Mouse (Mus musculus): ENCODE measurements around the gene Chst11. TPM values are rescaled to one million over a fixed set of nuclear protein-coding genes. Genes with fewer than 3 reads are reported as not detected.
A peak's percentile ranks its signal among the peaks of the same experiment; 100 is the strongest.

The Chst11 gene
- polyA plus RNA-seq, 1 experiment from 2014 or later, result 2.9 TPM

GRCm38 (mm10) chr10:83119909-83120308, 134.6 kb downstream of the Chst11 start:
- peaks cover 31% of the 10 kb centered on the region for H3K4me1 ChIP-seq (replicated peaks)
- H3K27ac ChIP-seq, result no peak overlapping the region
- H3K36me3 ChIP-seq, result no peaks in the 10 kb centered on the region
- H3K9ac ChIP-seq (replicated peaks), result 0 out of 2 replicates have a peak overlapping the region, but pooled peaks have one; percentile 6
- WGBS, result 77% methylated on average over 9 of the region's 9 CpGs
- peaks cover 3% of the 10 kb centered on the region; the same call in 1 of the 2 replicates for H3K27me3 ChIP-seq
- no peak for ATAC-seq
- H3K4me3 ChIP-seq (replicated peaks), result no peak overlapping the region
- no peaks in the 10 kb centered on the region for H3K9me3 ChIP-seq
- no peak overlapping the region for H3K4me2 ChIP-seq (replicated peaks)

GRCm38 (mm10) chr10:83120938-83121337, 135.6 kb downstream of the Chst11 start:
- ATAC-seq, result no peak
- H3K9me3 ChIP-seq, result no peaks in the 10 kb centered on the region
- WGBS, result 80% methylated on average over 3 of the region's 4 CpGs
- H3K9ac ChIP-seq (replicated peaks), result no peak overlapping the region
- H3K4me2 ChIP-seq (replicated peaks), result no peak overlapping the region
- peaks cover 3% of the 10 kb centered on the region; the same call in 1 of the 2 replicates for H3K27me3 ChIP-seq
- H3K27ac ChIP-seq, result no peak overlapping the region
- no peaks in the 10 kb centered on the region for H3K36me3 ChIP-seq
- H3K4me1 ChIP-seq (replicated peaks), result peaks cover 31% of the 10 kb centered on the region
- H3K4me3 ChIP-seq (replicated peaks), result no peak overlapping the region

GRCm38 (mm10) chr10:83124560-83124959, 139.3 kb downstream of the Chst11 start:
- Histone ChIP-seq H3K9ac (replicated peaks) (no peak overlapping the region), H3K36me3 (no peaks in the 10 kb centered on the region), H3K27ac (no peak overlapping the region), H3K4me2 (replicated peaks) (no peak overlapping the region), H3K9me3 (no peaks in the 10 kb centered on the region), H3K4me3 (replicated peaks) (no peak overlapping the region), H3K27me3 (no peaks in the 10 kb centered on the region), H3K4me1 (replicated peaks) (peaks cover 6% of the 10 kb centered on the region)
- ATAC-seq, result no peak
- 86% methylated on average over 3 of the region's 3 CpGs for WGBS

GRCm38 (mm10) chr10:83126447-83126846, 141.1 kb downstream of the Chst11 start:
- H3K4me3 ChIP-seq (replicated peaks), result no peak overlapping the region
- H3K9me3 ChIP-seq, result no peaks in the 10 kb centered on the region
- WGBS, result 65% methylated on average over 9 of the region's 9 CpGs
- H3K36me3 ChIP-seq, result no peaks in the 10 kb centered on the region
- H3K4me2 ChIP-seq (replicated peaks), result no peak overlapping the region
- peaks cover 5% of the 10 kb centered on the region; the same call in 1 of the 2 replicates for H3K27me3 ChIP-seq
- peaks cover 20% of the 10 kb centered on the region for H3K4me1 ChIP-seq (replicated peaks)
- no peak overlapping the region for H3K27ac ChIP-seq
- H3K9ac ChIP-seq (replicated peaks), result no peak overlapping the region
- ATAC-seq, result no peak

GRCm38 (mm10) chr10:83128435-83128834, 143.1 kb downstream of the Chst11 start:
- H3K4me3 ChIP-seq (replicated peaks), result no peak overlapping the region
- no peak overlapping the region for H3K27ac ChIP-seq
- no peak for ATAC-seq
- no peak overlapping the region for H3K4me2 ChIP-seq (replicated peaks)
- peaks cover 18% of the 10 kb centered on the region for H3K27me3 ChIP-seq
- no peaks in the 10 kb centered on the region for H3K9me3 ChIP-seq
- 72% methylated on average over 8 of the region's 8 CpGs for WGBS
- no peak overlapping the region for H3K9ac ChIP-seq (replicated peaks)
- H3K4me1 ChIP-seq (replicated peaks), result peaks cover 21% of the 10 kb centered on the region
- no peaks in the 10 kb centered on the region for H3K36me3 ChIP-seq

GRCm38 (mm10) chr10:83129624-83130218, 144.4 kb downstream of the Chst11 start:
- Histone ChIP-seq H3K4me2 (replicated peaks) (no peak overlapping the region), H3K4me1 (replicated peaks) (peaks cover 33% of the 10 kb centered on the region)
- 69% methylated on average over 8 of the region's 8 CpGs for WGBS

GRCm38 (mm10) chr10:83130611-83131010, 145.3 kb downstream of the Chst11 start:
- ATAC-seq, result peak; percentile 5; the same call in 1 of the 2 replicates
- Histone ChIP-seq H3K27ac (no peak overlapping the region), H3K9ac (replicated peaks) (no peak overlapping the region)

More at GRCm38 (mm10) chr10:83129624-83130218, 144.4 kb downstream of the Chst11 start:
- no peak for ATAC-seq
- H3K36me3 ChIP-seq, result no peaks in the 10 kb centered on the region
- H3K9ac ChIP-seq (replicated peaks), result no peak overlapping the region
- no peak overlapping the region for H3K27ac ChIP-seq
- peaks cover 19% of the 10 kb centered on the region for H3K27me3 ChIP-seq
- no peak overlapping the region for H3K4me3 ChIP-seq (replicated peaks)
- no peaks in the 10 kb centered on the region for H3K9me3 ChIP-seq

GRCm38 (mm10) chr10:83131884-83132283, 146.6 kb downstream of the Chst11 start:
- peaks cover 40% of the 10 kb centered on the region for H3K4me1 ChIP-seq (replicated peaks)

More at GRCm38 (mm10) chr10:83130611-83131010, 145.3 kb downstream of the Chst11 start:
- peaks cover 19% of the 10 kb centered on the region for H3K27me3 ChIP-seq
- H3K4me2 ChIP-seq (replicated peaks), result no peak overlapping the region
- no peak overlapping the region for H3K4me3 ChIP-seq (replicated peaks)
- 48% methylated on average over 8 of the region's 8 CpGs for WGBS
- H3K4me1 ChIP-seq (replicated peaks), result peaks cover 42% of the 10 kb centered on the region
- no peaks in the 10 kb centered on the region for H3K9me3 ChIP-seq
- H3K36me3 ChIP-seq, result no peaks in the 10 kb centered on the region

GRCm38 (mm10) chr10:83133866-83134570, 148.7 kb downstream of the Chst11 start:
- peaks cover 48% of the 10 kb centered on the region for H3K4me1 ChIP-seq (replicated peaks)
- H3K27ac ChIP-seq, result no peak overlapping the region
- no peaks in the 10 kb centered on the region for H3K9me3 ChIP-seq
- H3K4me2 ChIP-seq (replicated peaks), result 0 out of 2 replicates have a peak overlapping the region, but pooled peaks have one; percentile 9
- no peaks in the 10 kb centered on the region for H3K36me3 ChIP-seq
- no peak overlapping the region for H3K4me3 ChIP-seq (replicated peaks)
- 11% methylated on average over 16 of the region's 16 CpGs for WGBS
- no peak overlapping the region for H3K9ac ChIP-seq (replicated peaks)
- peaks cover 22% of the 10 kb centered on the region for H3K27me3 ChIP-seq
- no peak for ATAC-seq

More at GRCm38 (mm10) chr10:83131884-83132283, 146.6 kb downstream of the Chst11 start:
- H3K4me2 ChIP-seq (replicated peaks), result no peak overlapping the region
- peaks cover 19% of the 10 kb centered on the region for H3K27me3 ChIP-seq
- no peak overlapping the region for H3K27ac ChIP-seq
- H3K4me3 ChIP-seq (replicated peaks), result no peak overlapping the region
- H3K36me3 ChIP-seq, result no peaks in the 10 kb centered on the region
- H3K9me3 ChIP-seq, result no peaks in the 10 kb centered on the region
- 90% methylated on average over 1 of the region's 1 CpGs for WGBS
- no peak overlapping the region for H3K9ac ChIP-seq (replicated peaks)
- ATAC-seq, result no peak

GRCm38 (mm10) chr10:83134896-83135295, 149.6 kb downstream of the Chst11 start:
- 20% methylated on average over 10 of the region's 10 CpGs for WGBS
- H3K9me3 ChIP-seq, result no peaks in the 10 kb centered on the region
- H3K27ac ChIP-seq, result no peak overlapping the region
- no peak overlapping the region for H3K4me2 ChIP-seq (replicated peaks)
- H3K36me3 ChIP-seq, result no peaks in the 10 kb centered on the region
- peaks cover 22% of the 10 kb centered on the region for H3K27me3 ChIP-seq
- peak; percentile 56; the same call in 1 of the 2 replicates for ATAC-seq
- no peak overlapping the region for H3K9ac ChIP-seq (replicated peaks)
- peaks cover 52% of the 10 kb centered on the region for H3K4me1 ChIP-seq (replicated peaks)
- no peak overlapping the region for H3K4me3 ChIP-seq (replicated peaks)

GRCm38 (mm10) chr10:83135963-83136362, 150.7 kb downstream of the Chst11 start:
- no peak overlapping the region for H3K9ac ChIP-seq (replicated peaks)
- 90% methylated on average over 1 of the region's 1 CpGs for WGBS
- H3K4me1 ChIP-seq (replicated peaks), result peaks cover 50% of the 10 kb centered on the region
- no peak overlapping the region for H3K4me3 ChIP-seq (replicated peaks)
- H3K27ac ChIP-seq, result no peak overlapping the region
- no peaks in the 10 kb centered on the region for H3K36me3 ChIP-seq
- H3K27me3 ChIP-seq, result peaks cover 22% of the 10 kb centered on the region
- H3K4me2 ChIP-seq (replicated peaks), result no peak overlapping the region
- ATAC-seq, result no peak
- H3K9me3 ChIP-seq, result no peaks in the 10 kb centered on the region

GRCm38 (mm10) chr10:83137103-83137502, 151.8 kb downstream of the Chst11 start:
- Histone ChIP-seq H3K9me3 (no peaks in the 10 kb centered on the region), H3K36me3 (no peaks in the 10 kb centered on the region), H3K4me1 (replicated peaks) (peaks cover 47% of the 10 kb centered on the region), H3K27me3 (peaks cover 16% of the 10 kb centered on the region), H3K27ac (no peak overlapping the region), H3K9ac (replicated peaks) (no peak overlapping the region), H3K4me2 (replicated peaks) (no peak overlapping the region), H3K4me3 (replicated peaks) (no peak overlapping the region)
- ATAC-seq, result no peak
- 77% methylated on average over 7 of the region's 7 CpGs for WGBS
